Mouse (Mus musculus) liver, embryonic 14.5 days (tissue): Measurements from ENCODE around the gene Pgap3.

ENCODE experiments used
- CTCF ChIP-seq: IDR thresholded peaks from 2 replicates; pipeline ENCODE4 v1.5.1; 2016; ENCODE audit warnings: antibody characterized with exemption, low read depth, control low read depth
- EP300 ChIP-seq: IDR thresholded peaks from 2 replicates; pipeline ENCODE4 v1.6.1; 2016; ENCODE audit warnings: antibody characterized with exemption, low read depth

- TF ChIP-seq CTCF (no peak), EP300 (no peak)
Measured at GRCm38 (mm10) chr11:98394301-98394700, 6.0 kb downstream of the Pgap3 start.
